Mouse (Mus musculus) heart, postnatal 0 days (tissue): ENCODE measurements at regions not wholly inside any gene's neighbourhood (a gene's known extent, or its start where the extent isn't known, plus 50 kb on each side); places are given as distances from the start of the nearest gene placed in this dataset.

Experiments used
- ATAC-seq: fragments of 200-750 bp; cut with Nextera tagmentation; 2 replicates; pipeline ENCODE4 v1.8.0; 2017; ENCODE audit warnings: low read depth, moderate number of reproducible peaks, moderate library complexity; ENCODE audit not compliant: insufficient read depth
- DNase-seq: peaks from one replicate; pipeline ENCODE4 v3.0.0-alpha.2; 2016; ENCODE audit warnings: low spot score
- H3K27ac ChIP-seq: fragments of 300-500 bp; sonication (generic); 2 replicates; pipeline ENCODE4 v1.5.1; 2014; ENCODE audit warnings: low read depth, mild to moderate bottlenecking
- H3K27me3 ChIP-seq: fragments of 300-500 bp; sonication (generic); 2 replicates; pipeline ENCODE4 v1.6.1; 2014; ENCODE audit warnings: low read length, mixed read lengths; ENCODE audit not compliant: control insufficient read depth, insufficient read depth
- H3K36me3 ChIP-seq: fragments of 300-500 bp; sonication (generic); replicated peaks from 2 replicates; pipeline ENCODE4 v1.6.1; 2014; ENCODE audit warnings: low read length, mixed read lengths; ENCODE audit not compliant: control insufficient read depth, insufficient read depth
- H3K4me1 ChIP-seq: fragments of 300-500 bp; sonication (generic); 2 replicates; pipeline ENCODE4 v1.6.1; 2014; ENCODE audit warnings: antibody characterized with exemption; ENCODE audit not compliant: control insufficient read depth, insufficient read depth
- H3K4me2 ChIP-seq: fragments of 300-500 bp; sonication (generic); 2 replicates; pipeline ENCODE4 v1.6.1; 2014; ENCODE audit warnings: low read depth, mild to moderate bottlenecking, low read length, moderate library complexity
- H3K4me3 ChIP-seq: fragments of 300-500 bp; sonication (generic); 2 replicates; pipeline ENCODE4 v1.5.1; 2014; ENCODE audit warnings: low read depth, low read length
- H3K9ac ChIP-seq: fragments of 300-500 bp; sonication (generic); replicated peaks from 2 replicates; pipeline ENCODE4 v1.6.1; 2014; ENCODE audit warnings: low read depth, low read length, mixed read lengths
- H3K9me3 ChIP-seq: fragments of 300-500 bp; sonication (generic); replicated peaks from 2 replicates; pipeline ENCODE4 v1.6.1; 2016; ENCODE audit warnings: low read length; ENCODE audit not compliant: control insufficient read depth
- CTCF ChIP-seq: IDR thresholded peaks from 2 replicates; pipeline ENCODE4 v1.5.1; 2016; ENCODE audit warnings: antibody characterized with exemption, control low read depth, low read depth
- EP300 ChIP-seq: IDR thresholded peaks from 2 replicates; pipeline ENCODE4 v1.6.1; 2016; ENCODE audit warnings: antibody characterized with exemption, low read depth
- WGBS: fragments of 180-500 bp; shearing (Covaris S2); extraction: QIAGEN DNeasy Blood & Tissue Kit; methylation state at CpG from one replicate; pipeline ENCODE4 v1.1.7; 2014; 5-methylcytosine and 5-hydroxymethylcytosine counted together

DNA sequence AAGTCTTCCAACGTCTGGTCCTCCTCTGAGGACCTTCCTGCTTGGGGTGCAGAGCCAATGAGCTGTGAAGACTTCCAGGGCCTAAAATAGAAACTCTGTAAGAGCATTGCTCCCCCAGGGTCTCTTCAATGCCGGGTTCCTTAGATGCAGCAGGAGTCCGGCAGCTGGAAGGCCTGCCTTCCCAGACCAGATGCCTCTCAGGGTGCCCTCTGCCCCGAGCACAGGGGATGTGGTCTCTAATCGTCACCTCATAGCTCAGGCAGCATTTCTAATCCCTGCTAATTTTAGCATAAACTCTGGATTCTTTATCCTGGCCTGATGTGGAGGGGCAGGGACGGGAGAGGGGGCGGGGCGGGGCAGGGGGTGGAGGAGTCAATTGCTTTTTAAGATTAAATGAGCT lies 360.9 kb upstream of the Gm10131 start:
- H3K9me3 ChIP-seq = no peaks in the 10 kb centered on the region
- no peak overlapping the region for H3K4me3 ChIP-seq
- peaks cover 29% of the 10 kb centered on the region for H3K4me1 ChIP-seq
- no peak for ATAC-seq
- no peaks in the 10 kb centered on the region for H3K36me3 ChIP-seq
- H3K9ac ChIP-seq = no peak overlapping the region
- 17% methylated on average over 8 of the region's 8 CpGs for WGBS
- no peak overlapping the region for H3K4me2 ChIP-seq
- H3K27ac ChIP-seq = no peak overlapping the region
- no peaks in the 10 kb centered on the region for H3K27me3 ChIP-seq
- TF ChIP-seq EP300 (no peak), CTCF (no peak)
- DNase-seq = peak; percentile 22

DNA sequence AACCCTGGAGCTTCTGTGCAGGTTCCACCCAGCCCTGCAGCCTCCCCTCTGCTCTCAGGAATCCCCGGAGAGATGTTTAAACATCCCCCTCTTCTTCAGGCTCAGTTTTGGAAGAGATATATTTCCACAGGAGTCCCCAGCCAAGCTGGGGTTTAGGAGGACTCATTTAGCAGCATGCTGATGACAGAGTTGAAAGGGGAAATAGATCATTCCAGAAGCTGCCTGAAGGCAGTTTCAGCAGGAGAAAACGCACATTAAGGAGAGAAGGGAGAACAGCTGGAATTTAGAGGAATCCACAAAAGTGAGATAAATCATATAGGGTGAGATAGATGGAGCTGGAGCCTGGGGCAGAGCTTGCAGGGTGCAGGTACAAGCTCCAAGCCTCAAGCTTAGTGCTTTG lies 357.6 kb upstream of the Gm10131 start:
- peaks cover 26% of the 10 kb centered on the region for H3K4me1 ChIP-seq
- no peak overlapping the region for H3K4me3 ChIP-seq
- no peak overlapping the region for H3K9ac ChIP-seq
- no peak overlapping the region for H3K27ac ChIP-seq
- ATAC-seq (no peak), DNase-seq (no peak)
- H3K27me3 ChIP-seq = no peaks in the 10 kb centered on the region
- WGBS = 53% methylated on average over 2 of the region's 2 CpGs
- TF ChIP-seq EP300 (no peak), CTCF (no peak)
- H3K4me2 ChIP-seq = no peak overlapping the region
- H3K36me3 ChIP-seq = no peaks in the 10 kb centered on the region
- H3K9me3 ChIP-seq = no peaks in the 10 kb centered on the region

DNA sequence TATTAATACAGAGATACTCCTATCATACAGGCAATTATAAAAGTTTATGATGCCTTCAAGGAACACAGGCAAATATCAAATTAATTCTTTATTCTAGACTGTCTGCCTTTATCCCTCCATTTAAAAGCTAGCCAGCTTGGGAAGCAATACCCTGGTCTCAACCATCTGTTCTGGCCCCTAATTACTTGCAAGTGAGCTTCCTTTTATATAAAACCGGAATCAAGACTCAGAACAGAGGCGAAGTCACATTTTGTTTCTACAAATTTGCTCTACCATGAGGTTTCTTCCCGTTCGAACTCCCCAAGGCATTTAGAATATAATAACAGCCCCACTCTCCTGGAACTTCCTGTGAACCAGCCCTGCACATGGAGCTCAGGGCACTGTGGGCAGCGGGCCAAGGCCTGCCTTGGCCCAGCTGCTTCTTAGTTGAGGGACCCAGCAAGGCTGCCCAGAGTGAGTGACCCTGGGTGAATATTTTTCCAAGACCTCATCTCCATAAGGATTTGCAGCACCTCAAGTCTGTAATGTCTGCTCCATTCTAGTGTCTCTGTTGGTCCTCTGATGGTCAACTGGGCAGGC lies 355.3 kb upstream of the Gm10131 start:
- Histone ChIP-seq H3K4me2 (no peak overlapping the region), H3K27ac (no peak overlapping the region), H3K9ac (no peak overlapping the region), H3K27me3 (no peaks in the 10 kb centered on the region), H3K36me3 (no peaks in the 10 kb centered on the region), H3K4me1 (peaks cover 6% of the 10 kb centered on the region; the same call in 1 of the 2 replicates), H3K9me3 (no peaks in the 10 kb centered on the region), H3K4me3 (no peak overlapping the region)
- no peak for TF ChIP-seq CTCF
- TF ChIP-seq EP300 = no peak
- DNase-seq = no peak
- WGBS = 58% methylated on average over 5 of the region's 5 CpGs
- ATAC-seq = no peak

DNA sequence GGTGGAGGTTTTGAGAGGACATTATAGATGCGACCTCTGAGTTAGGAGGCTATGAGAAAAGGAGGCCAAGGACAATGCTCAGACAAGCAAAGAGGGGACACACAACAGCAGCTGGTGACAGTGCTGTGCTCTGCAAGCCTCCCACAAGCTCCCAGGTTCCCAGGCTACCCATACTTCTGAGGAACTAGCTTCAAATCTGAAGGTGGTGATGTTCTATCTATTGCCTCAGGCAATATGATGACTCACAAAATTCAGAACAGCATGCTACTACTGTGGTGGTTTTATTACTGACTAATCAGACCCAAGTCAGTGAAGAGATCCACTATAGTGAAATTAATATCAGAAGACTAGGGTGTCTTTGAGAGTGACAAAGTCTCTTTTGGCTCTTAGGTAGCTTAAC lies 353.9 kb upstream of the Gm10131 start:
- no peak overlapping the region for H3K27ac ChIP-seq
- no peaks in the 10 kb centered on the region for H3K36me3 ChIP-seq
- H3K9me3 ChIP-seq = no peaks in the 10 kb centered on the region
- no peak for TF ChIP-seq CTCF
- no peak for TF ChIP-seq EP300
- 96% methylated on average over 1 of the region's 1 CpGs for WGBS
- DNase-seq (no peak), ATAC-seq (no peak)
- H3K4me3 ChIP-seq = no peak overlapping the region
- no peaks in the 10 kb centered on the region for H3K27me3 ChIP-seq
- peaks cover 6% of the 10 kb centered on the region; the same call in 1 of the 2 replicates for H3K4me1 ChIP-seq
- H3K9ac ChIP-seq = no peak overlapping the region
- H3K4me2 ChIP-seq = no peak overlapping the region

DNA sequence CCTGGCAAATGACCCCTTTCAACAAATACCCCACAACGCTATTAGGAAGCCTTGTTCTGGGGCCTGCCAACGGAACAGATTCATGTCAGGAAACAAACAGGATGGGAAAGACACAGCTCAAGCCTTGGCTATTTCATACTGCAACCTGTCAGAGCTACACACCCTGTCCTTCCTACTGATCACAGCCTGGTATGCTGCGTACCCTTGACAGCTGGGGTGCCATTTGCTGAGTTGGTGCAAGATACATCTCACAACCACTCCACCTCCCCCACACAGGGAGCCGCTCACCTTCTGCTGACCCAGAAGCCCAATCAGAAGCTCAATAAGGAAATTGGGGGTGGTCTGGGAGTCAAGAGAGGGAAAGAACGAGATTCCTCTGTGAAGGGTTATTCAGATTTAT lies 350.7 kb upstream of the Gm10131 start:
- Histone ChIP-seq H3K4me2 (no peak overlapping the region), H3K9me3 (no peaks in the 10 kb centered on the region), H3K9ac (no peak overlapping the region), H3K27ac (no peak overlapping the region), H3K4me3 (no peak overlapping the region), H3K27me3 (no peaks in the 10 kb centered on the region), H3K4me1 (peaks cover 6% of the 10 kb centered on the region; the same call in 1 of the 2 replicates), H3K36me3 (no peaks in the 10 kb centered on the region)
- 68% methylated on average over 5 of the region's 5 CpGs for WGBS
- ATAC-seq = no peak
- no peak for DNase-seq
- no peak for TF ChIP-seq CTCF
- TF ChIP-seq EP300 = no peak

DNA sequence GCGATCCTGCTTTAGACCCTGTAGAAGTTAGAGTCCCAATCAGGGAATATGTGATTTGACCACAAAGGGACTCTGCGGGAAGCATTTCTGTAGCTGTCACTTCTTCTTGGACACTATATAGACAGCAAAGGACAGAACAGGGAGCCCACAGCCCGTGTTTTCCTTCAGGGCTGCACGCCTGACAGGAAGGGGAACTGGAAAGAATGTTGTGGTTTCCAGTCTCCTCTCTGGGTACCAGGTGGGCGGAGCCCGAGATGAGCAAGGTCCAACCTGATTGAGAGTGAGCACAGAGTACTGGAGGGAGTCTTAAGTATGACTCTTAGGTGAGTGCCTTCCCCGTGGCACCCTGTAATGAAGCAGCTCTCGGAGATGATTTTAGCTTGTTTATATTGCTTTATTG lies 346.8 kb upstream of the Gm10131 start:
- no peak overlapping the region for H3K4me3 ChIP-seq
- H3K27me3 ChIP-seq = no peaks in the 10 kb centered on the region
- H3K27ac ChIP-seq = no peak overlapping the region
- H3K36me3 ChIP-seq = no peaks in the 10 kb centered on the region
- no peak overlapping the region for H3K9ac ChIP-seq
- WGBS = 77% methylated on average over 8 of the region's 8 CpGs
- no peaks in the 10 kb centered on the region for H3K9me3 ChIP-seq
- H3K4me1 ChIP-seq = no peaks in the 10 kb centered on the region
- DNase-seq (no peak), ATAC-seq (no peak)
- TF ChIP-seq CTCF (no peak), EP300 (no peak)
- H3K4me2 ChIP-seq = no peak overlapping the region
